Comparison of ENCODE assay signal across 13 mouse cellular contexts in the genomic region with DNA sequence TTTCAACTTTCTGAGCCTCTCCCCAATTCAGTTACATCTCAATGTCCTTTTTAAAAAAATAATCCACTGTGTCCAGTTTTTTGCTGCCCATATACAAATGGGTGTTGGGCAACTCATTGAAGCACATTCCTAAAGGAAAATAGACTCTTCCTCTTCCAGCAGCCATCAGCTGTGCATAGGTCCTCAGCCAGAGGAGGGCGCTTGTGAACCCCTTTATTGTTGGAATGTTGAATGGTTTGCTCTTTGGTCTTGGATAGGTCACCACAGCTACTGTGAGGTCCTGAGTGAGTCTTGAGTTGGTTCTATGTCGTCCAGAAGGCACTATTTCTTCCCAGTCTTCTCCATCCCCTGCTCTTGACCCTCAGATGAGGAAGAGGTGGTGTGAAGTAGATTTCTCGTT. TPM values are rescaled to one million over a fixed set of nuclear protein-coding genes. Genes with fewer than 3 reads are reported as not detected.
DNase-seq lines count a peak whose midpoint lies in the region; ATAC-seq and TF ChIP-seq lines count a peak whose summit lies in the region.
"Had no signal": no experiment of that assay in that cellular context is flagged by ENCODE, and none has a peak within 500 bp of the region (broad histone marks: within the 10 kb centered on the region; RNA-seq: fewer than 3 reads in every experiment).

No protein-coding gene starts in this region.

- TF ChIP-seq EP300 in liver, embryonic 14.5 days (IDR thresholded peaks at IDR 0.05; ENCODE audit: low read depth) = no peak

- no peak overlapping the region for H3K9ac ChIP-seq in liver, embryonic 14.5 days (replicated peaks)
- no peak overlapping the region for H3K9ac ChIP-seq in liver, embryonic 11.5 days (ENCODE audit: low read depth, low read length)
- no peak overlapping the region for H3K9ac ChIP-seq in midbrain, embryonic 15.5 days
- H3K9ac ChIP-seq: intestine, embryonic 15.5 days; liver, embryonic 13.5 days had no signal

- peaks cover 3 to 4% of the 10 kb centered on the region in 2 experiments; a peak in 2 of 4 replicates for H3K4me1 ChIP-seq in liver, embryonic 14.5 days (replicated peaks; ENCODE audit: control insufficient read depth in 2 of 2, insufficient read depth in 2 of 2, low read length in 1 of 2)
- 0 out of 2 replicates have a peak, but pooled peaks cover 5% of the 10 kb centered on the region for H3K4me1 ChIP-seq in liver, embryonic 11.5 days (replicated peaks; ENCODE audit: control insufficient read depth, insufficient read depth, low read length)
- H3K4me1 ChIP-seq in midbrain, embryonic 10.5 days = no peaks in the 10 kb centered on the region
- no peaks in the 10 kb centered on the region for H3K4me1 ChIP-seq in midbrain, embryonic 15.5 days
- H3K4me1 ChIP-seq: intestine, embryonic 15.5 days had no signal

- peak; percentile 59 for TF ChIP-seq CTCF in liver, embryonic 14.5 days (IDR thresholded peaks at IDR 0.05; ENCODE audit: low read depth)

- no peak overlapping the region for H3K4me3 ChIP-seq in liver, embryonic 14.5 days (ENCODE audit: insufficient read depth in 1 of 2, low read depth in 2 of 2, low read length in 2 of 2)
- H3K4me3 ChIP-seq in liver, embryonic 11.5 days (ENCODE audit: low read depth, low read length) = no peak overlapping the region
- no peak overlapping the region for H3K4me3 ChIP-seq in midbrain, embryonic 10.5 days
- H3K4me3 ChIP-seq in midbrain, embryonic 15.5 days = no peak overlapping the region
- H3K4me3 ChIP-seq: erythroblast, embryonic 14.5 days; heart, embryonic 10.5 days; intestine, embryonic 15.5 days; liver, embryonic 13.5 days had no signal

- H3K27me3 ChIP-seq in liver, embryonic 14.5 days (ENCODE audit: control insufficient read depth, insufficient read depth, low read length) = no peaks in the 10 kb centered on the region
- H3K27me3 ChIP-seq in liver, embryonic 11.5 days (replicated peaks; ENCODE audit: control insufficient read depth, insufficient read depth, low read length) = no peaks in the 10 kb centered on the region
- no peaks in the 10 kb centered on the region for H3K27me3 ChIP-seq in midbrain, embryonic 10.5 days (ENCODE audit: low read depth, poor library complexity, severe bottlenecking)
- no peaks in the 10 kb centered on the region for H3K27me3 ChIP-seq in midbrain, embryonic 15.5 days (replicated peaks)
- H3K27me3 ChIP-seq: intestine, embryonic 15.5 days; liver, embryonic 13.5 days had no signal

- peak; percentile 30 to 38 for DNase-seq in cerebellum, postnatal 14 days
- no peak for DNase-seq in cerebellum, adult 8-10 months
- DNase-seq in liver, embryonic 14.5 days (ENCODE audit: low read depth in 3 of 3, low spot score in 3 of 3) = no peak
- DNase-seq in liver, embryonic 11.5 days (ENCODE audit: low spot score) = no peak
- peak; percentile 24 for DNase-seq in brain, adult 2 months (ENCODE audit: low read depth, low spot score)
- DNase-seq in lung, postnatal 14 days = peak; percentile 25
- DNase-seq in midbrain, embryonic 10.5 days (ENCODE audit: low spot score) = no peak
- DNase-seq: liver, embryonic 13.5 days; thymus, postnatal 25 days had no signal

- H3K27ac ChIP-seq in liver, embryonic 14.5 days = no peak overlapping the region
- H3K27ac ChIP-seq in liver, embryonic 11.5 days (ENCODE audit: low read depth, low read length) = no peak overlapping the region
- H3K27ac ChIP-seq in midbrain, embryonic 10.5 days (replicated peaks) = no peak overlapping the region
- no peak overlapping the region for H3K27ac ChIP-seq in midbrain, embryonic 15.5 days
- H3K27ac ChIP-seq: heart, embryonic 10.5 days; intestine, embryonic 15.5 days; liver, embryonic 13.5 days had no signal

- H3K36me3 ChIP-seq in liver, embryonic 14.5 days (replicated peaks; ENCODE audit: control insufficient read depth, insufficient read depth, low read depth) = no peaks in the 10 kb centered on the region; the same call in 1 of the 2 replicates
- H3K36me3 ChIP-seq in liver, embryonic 11.5 days (ENCODE audit: control insufficient read depth, insufficient read depth, low read length) = peaks cover 3% of the 10 kb centered on the region; the same call in 1 of the 2 replicates
- H3K36me3 ChIP-seq in midbrain, embryonic 10.5 days = peaks cover 10% of the 10 kb centered on the region; the same call in 1 of the 2 replicates
- H3K36me3 ChIP-seq in midbrain, embryonic 15.5 days (replicated peaks) = 0 out of 2 replicates have a peak, but pooled peaks cover under 1% of the 10 kb centered on the region
- H3K36me3 ChIP-seq: intestine, embryonic 15.5 days had no signal

- H3K9me3 ChIP-seq in liver, embryonic 14.5 days (ENCODE audit: control insufficient read depth, low read length) = no peaks in the 10 kb centered on the region
- H3K9me3 ChIP-seq in liver, embryonic 11.5 days (ENCODE audit: control insufficient read depth, low read length) = no peaks in the 10 kb centered on the region
- no peaks in the 10 kb centered on the region for H3K9me3 ChIP-seq in midbrain, embryonic 10.5 days (replicated peaks)
- no peaks in the 10 kb centered on the region for H3K9me3 ChIP-seq in midbrain, embryonic 15.5 days
- H3K9me3 ChIP-seq: heart, embryonic 10.5 days; intestine, embryonic 15.5 days; liver, embryonic 13.5 days had no signal

- WGBS in liver, embryonic 14.5 days (ENCODE audit: insufficient replicate concordance) = 52% methylated on average over 3 of the region's 3 CpGs
- WGBS in liver, embryonic 11.5 days = 70% methylated on average over 3 of the region's 3 CpGs
- whole genome bisulfite sequencing in midbrain, embryonic 10.5 days = 70% methylated on average over 3 of the region's 3 CpGs
- WGBS in midbrain, embryonic 15.5 days = 72% methylated on average over 3 of the region's 3 CpGs

- no peak for ATAC-seq in liver, embryonic 14.5 days (ENCODE audit: insufficient read depth)
- ATAC-seq in liver, embryonic 11.5 days (replicated peaks; ENCODE audit: low FRiP score) = no peak
- no peak for ATAC-seq in midbrain, embryonic 15.5 days (replicated peaks)
- ATAC-seq: intestine, embryonic 15.5 days had no signal

- H3K4me2 ChIP-seq in liver, embryonic 14.5 days (ENCODE audit: low read depth) = no peak overlapping the region
- H3K4me2 ChIP-seq in liver, embryonic 11.5 days = no peak overlapping the region
- no peak overlapping the region for H3K4me2 ChIP-seq in midbrain, embryonic 15.5 days
- H3K4me2 ChIP-seq: intestine, embryonic 15.5 days; liver, embryonic 13.5 days had no signal

RNA-seq across cellular contexts. Expression of gene Pan3, which starts 54.2 kb away (rescaled TPM):
- 11.5 and 17.2 TPM in 2 replicates for polyA plus RNA-seq in liver, embryonic 14.5 days (2012; rRNA removed)
- polyA plus RNA-seq in liver, embryonic 14.5 days (2014; fragmentation: Nextera tagmentation; extraction: Ambion mirVana) = 31.3 and 33.3 TPM in 2 replicates
- polyA plus RNA-seq in liver, embryonic 11.5 days (2014; fragmentation: Nextera tagmentation; extraction: Ambion mirVana) = 59.5 and 73.8 TPM in 2 replicates
- polyA plus RNA-seq in midbrain, embryonic 10.5 days (2016; fragmentation: Nextera tagmentation; extraction: Ambion mirVana) = 46.8 and 54.5 TPM in 2 replicates
- polyA plus RNA-seq in midbrain, embryonic 15.5 days (2015; fragmentation: Nextera tagmentation; extraction: Ambion mirVana) = 59.6 and 66.0 TPM in 2 replicates

Comparison
In these comparisons a context has a peak if more than half of its experiments do, and no peak if none do; other contexts are left out.
1. DNase-seq: peak in cerebellum, postnatal 14 days (2 of 2), brain, adult 2 months (single experiment) and lung, postnatal 14 days (single experiment); none in cerebellum, adult 8-10 months (single experiment), liver, embryonic 14.5 days (0 of 3), liver, embryonic 11.5 days (single experiment) and midbrain, embryonic 10.5 days (single experiment).